Mouse (Mus musculus) C2C12 (cell line): ENCODE measurements around the gene Pianp.

Source experiments
- CEBPB ChIP-seq: IDR thresholded peaks from one replicate; pipeline ENCODE4 v1.6.1; 2011; ENCODE audit warnings: low read depth, mild to moderate bottlenecking, control low read depth, moderate library complexity
- CTCF ChIP-seq: IDR thresholded peaks from one replicate; pipeline ENCODE4 v1.5.1; 2011; ENCODE audit not compliant: control insufficient read depth, insufficient read depth, insufficient read length
- FOSL1 ChIP-seq: IDR thresholded peaks from one replicate; pipeline ENCODE4 v1.8.0; 2011; ENCODE audit warnings: mild to moderate bottlenecking, low read length; ENCODE audit not compliant: poor library complexity, insufficient read depth, severe bottlenecking
- MAX ChIP-seq: IDR thresholded peaks from one replicate; pipeline ENCODE4 v1.6.1; 2011; ENCODE audit warnings: mild to moderate bottlenecking, control low read depth
- MYOG ChIP-seq: IDR thresholded peaks from one replicate; pipeline ENCODE4 v1.6.1; 2011; ENCODE audit not compliant: control insufficient read depth, insufficient read length; ENCODE audit errors: extremely low read depth
- USF1 ChIP-seq: IDR thresholded peaks from one replicate; pipeline ENCODE4 v1.6.1; 2011; ENCODE audit warnings: low read depth, mild to moderate bottlenecking, control low read depth, moderate library complexity

- TF ChIP-seq CTCF = no peak
- TF ChIP-seq MAX = no peak
- no peak for TF ChIP-seq FOSL1
- no peak for TF ChIP-seq USF1
- no peak for TF ChIP-seq CEBPB
- TF ChIP-seq MYOG = no peak
Observed at GRCm38 (mm10) chr6:124967766-124968165, 28.7 kb upstream of the Pianp start.
